Mouse (Mus musculus) duodenum, adult 2 months (tissue): Measurements from ENCODE around the gene Poc1b. TPM values are rescaled to one million over a fixed set of nuclear protein-coding genes. Genes with fewer than 3 reads are reported as not detected.

Source experiments
- polyA plus RNA-seq: library from polyadenylated mRNA; depleted of rRNA; stranded (reverse); fragments of >200 nt; gene quantifications from 2 replicates; pipeline ENCODE4 v1.2.3, GENCODE M21; 2012; ENCODE audit warnings: low replicate concordance; rRNA removed

Gene Poc1b
- 3.2 and 10.0 TPM in 2 replicates for polyA plus RNA-seq

DNA sequence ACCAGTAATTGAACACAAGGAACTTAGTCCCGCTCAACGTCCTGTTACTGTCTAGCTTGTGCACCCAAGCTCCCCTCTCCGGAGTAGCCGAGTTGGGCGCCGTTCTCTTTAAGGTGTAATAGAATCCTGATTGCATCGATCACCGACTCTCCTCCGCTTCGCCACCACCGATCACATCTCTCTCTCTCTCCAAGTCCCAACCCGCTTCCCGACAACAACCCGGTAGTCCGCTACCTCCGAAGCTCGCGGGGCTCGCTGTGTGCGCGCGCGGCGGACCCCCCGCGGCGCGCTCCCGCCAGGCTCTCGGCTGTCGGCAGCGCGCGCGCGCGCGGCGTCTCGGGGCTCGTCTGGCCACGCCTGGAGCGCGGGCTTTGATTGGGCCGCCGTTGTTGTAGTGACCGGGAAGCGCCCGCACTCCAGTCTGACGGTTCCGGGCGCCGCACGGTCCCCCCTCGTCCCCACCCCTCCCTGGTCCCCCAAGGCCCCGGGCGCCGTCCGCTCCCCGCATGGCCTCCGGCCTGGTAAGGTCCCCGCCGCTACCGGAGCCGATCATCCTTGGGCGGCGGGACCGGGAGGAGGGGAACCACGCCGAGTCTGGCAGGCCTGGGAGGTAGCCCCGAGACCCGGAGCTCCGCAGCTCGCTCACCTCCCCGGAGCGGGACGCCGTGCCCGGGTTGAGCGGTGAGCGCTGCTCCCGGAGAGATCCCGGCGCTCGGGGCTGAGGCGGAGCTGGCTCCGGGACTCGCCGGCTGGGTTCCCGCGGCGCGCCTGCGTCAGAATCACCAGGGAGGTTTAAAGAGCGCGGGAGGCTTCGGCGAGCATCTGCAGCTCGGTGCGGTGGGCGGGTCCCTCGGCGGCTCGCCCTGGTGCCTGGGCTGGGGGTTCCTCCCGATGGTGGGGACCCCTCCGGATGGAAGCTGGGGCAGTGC lies at the start of gene Poc1b:
Poc1b (plus strand) TSS at position 334 of the 929 bp plus-strand sequence.

DNA sequence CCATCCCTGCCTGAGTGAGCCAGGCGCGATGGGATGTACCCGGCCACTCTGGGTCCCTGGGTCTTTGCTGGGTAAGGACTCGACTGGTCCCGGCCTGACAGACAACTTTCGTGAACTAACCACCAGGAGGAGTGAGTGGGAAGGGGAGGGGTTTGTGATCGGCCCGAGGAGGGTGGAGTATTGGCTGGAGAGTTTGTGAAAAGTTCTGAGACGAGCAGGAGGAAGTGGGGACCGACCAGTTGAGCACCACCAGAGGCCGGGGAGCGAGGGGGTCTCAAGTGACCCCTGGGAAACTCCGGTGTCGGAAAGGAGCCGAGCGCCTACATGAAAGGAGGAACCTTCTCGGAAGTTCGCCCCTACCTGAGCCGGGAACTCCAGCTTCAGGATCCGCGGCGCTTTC lies 1.1 kb downstream of the Poc1b start, which contains the start of gene Galnt4:
Galnt4 (plus strand) TSS at position 196 of the 400 bp plus-strand sequence.

DNA sequence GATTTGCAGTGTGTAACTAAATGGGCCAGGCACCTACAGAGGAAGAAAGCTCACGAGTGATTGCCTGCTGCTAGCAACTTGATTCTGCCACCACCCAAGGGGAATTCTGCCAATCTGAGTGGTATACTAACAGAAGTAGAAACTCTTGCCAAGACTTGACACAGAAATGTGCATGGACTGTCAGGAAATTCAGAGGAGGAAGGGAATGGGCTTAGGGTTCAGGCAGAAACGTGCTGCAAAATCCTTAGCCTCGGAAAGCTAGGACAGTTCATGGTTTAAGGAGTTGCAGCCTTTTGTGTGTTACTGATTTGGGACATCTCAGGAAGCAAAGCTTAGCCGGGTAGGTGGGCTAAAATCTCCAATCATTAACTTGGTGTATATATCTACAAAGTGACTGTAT lies 19.4 kb downstream of the Poc1b start, which contains the start of gene Phxr2:
Phxr2 (minus strand) TSS at position 101 of the 400 bp plus-strand sequence.

Other genes with a start within 250 kb of the Poc1b start
- gene Atp2b1, start 192.6 kb upstream of the Poc1b start, polyA plus RNA-seq = 3.4 and 16.0 TPM in 2 replicates
- gene Galnt4, start 1.1 kb downstream of the Poc1b start, polyA plus RNA-seq = 2.0 and 5.3 TPM in 2 replicates
- not detected in 2 replicates for gene Phxr2, start 19.3 kb downstream of the Poc1b start, polyA plus RNA-seq
- gene Dusp6, start 156.2 kb downstream of the Poc1b start, polyA plus RNA-seq = 20.0 and 62.4 TPM in 2 replicates